Mouse (Mus musculus): ENCODE data around the gene Stx6.

The Stx6 gene

DNA sequence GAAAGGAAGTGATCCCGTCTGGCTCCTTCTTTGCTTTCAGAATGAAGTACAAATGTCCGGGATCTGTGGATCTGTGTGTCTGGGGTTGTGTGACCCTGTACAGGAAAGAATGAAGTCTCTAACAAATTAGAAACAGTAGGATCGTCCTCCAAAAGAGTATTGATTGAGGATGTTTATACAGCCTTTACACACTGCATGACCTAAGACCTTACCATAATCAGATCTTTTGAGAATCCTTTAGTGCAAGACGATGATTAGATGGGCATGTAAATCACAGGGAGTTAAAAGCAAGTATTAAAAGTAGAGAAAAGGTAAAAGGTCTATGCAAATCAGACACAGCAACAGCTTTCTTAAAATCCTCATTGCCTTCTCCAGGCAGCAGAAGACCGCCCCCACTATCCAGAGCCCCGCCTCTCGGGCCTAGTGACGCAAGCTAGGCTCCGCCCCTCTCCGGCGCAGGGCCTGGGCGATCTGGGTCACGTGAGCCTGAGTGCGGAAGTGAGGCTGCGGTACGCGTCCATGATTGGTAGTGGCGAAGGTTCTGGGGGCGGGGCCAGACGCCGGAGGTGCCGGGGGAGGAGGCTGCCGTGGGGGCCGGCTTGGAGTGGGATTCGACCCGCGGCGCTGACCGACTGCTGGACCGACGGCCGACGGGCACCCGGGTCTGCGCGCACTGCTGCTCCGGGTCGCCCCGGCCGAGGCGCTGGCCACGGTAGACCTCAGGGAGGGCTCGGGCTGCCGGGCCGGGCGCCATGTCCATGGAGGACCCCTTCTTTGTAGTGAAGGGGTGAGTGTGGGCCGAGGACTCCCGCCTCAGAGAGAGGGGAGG lies at the start of gene Stx6:
Gene Stx6 (plus strand): TSS at position 575 of the 829 bp plus-strand sequence.
- peak; percentile 92 for DNase-seq (ENCODE audit: low read depth, low spot score)

DNA sequence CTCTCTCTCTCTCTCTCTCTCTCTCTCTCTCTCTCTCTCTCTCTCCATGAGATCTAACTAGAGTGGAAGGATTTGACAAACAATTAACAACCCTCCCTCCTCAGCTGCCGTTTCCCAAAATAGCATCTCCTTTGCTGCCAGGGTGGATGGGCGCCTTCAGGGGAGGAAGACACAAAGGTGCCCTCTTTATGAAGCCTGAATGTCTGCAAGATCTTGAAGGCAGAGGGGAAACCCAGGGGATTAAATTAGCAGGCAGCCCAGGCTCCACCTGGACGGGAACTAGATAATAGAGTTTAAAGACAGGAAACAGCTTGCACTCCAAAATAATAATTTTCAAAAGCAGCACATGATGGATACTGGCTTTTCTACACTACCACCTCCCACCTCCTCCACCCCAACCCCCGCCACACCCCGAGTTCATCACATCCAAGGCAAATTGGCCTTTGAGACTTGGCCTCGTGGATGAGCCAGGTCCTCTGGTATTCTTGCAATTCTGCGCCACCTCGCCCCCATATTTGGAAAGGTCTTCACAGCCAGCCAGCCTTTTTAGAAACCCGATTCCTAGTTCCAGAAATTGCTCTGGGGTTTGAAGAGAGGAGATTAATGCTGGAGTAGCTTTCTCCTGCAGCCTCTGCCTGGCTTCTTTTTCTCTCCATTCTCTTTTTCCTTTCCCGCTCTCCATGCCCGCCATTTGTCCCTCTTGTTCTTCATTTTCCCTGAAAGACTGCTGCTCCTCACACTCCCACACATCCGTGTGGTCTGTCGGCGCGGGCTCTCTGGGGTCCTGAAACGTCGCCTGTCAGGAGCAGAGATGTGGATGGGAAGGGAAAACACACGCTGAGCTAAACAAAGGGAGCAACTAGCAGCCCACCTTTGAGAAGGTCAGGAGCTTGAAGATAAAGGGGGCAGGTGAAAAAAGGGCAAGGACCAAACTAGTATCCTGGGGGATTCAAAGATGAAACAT lies 48.8 kb upstream of the Stx6 start:
- no peak for DNase-seq (ENCODE audit: low read depth, low spot score)

DNA sequence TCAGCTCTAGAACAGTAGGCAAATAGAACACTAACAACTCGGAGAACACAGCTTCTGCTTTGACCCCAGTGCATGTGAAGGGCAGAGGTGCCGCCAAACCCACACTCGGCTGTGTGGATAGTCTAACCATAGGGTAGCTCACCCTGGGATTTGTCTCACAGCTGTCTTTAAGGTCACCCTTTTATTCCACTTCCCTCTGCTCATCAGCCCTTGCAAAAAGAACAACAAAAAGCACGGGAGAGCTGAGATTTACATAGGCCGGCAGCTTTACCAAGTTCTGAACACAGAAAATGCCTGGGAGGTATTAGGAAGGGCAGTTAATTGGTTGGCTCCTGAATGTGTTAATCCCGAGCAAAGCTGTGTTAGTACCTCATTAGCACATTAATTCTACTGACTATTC lies 47.0 kb upstream of the Stx6 start:
- no peak for DNase-seq (ENCODE audit: low read depth, low spot score)

DNA sequence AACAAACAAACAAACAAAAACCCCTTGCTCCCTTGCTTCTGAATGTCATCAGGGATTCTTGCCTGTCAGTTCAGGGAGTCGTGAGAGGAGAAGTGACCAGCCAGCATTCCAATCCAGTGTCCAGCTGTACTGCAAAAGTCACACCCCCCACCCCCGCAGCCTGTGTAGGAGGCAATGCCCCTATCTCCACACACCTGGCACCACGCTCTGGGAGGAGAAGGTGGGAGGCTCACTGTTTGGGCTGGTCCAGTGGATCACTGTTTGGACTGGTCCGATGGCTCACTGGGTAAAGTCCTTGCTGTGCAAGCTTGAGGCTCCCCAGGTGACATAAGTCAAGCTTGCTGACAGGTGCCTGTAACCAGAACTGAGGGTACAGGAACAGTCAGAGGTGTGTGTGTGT lies 46.4 kb upstream of the Stx6 start:
- no peak for DNase-seq (ENCODE audit: low read depth, low spot score)

DNA sequence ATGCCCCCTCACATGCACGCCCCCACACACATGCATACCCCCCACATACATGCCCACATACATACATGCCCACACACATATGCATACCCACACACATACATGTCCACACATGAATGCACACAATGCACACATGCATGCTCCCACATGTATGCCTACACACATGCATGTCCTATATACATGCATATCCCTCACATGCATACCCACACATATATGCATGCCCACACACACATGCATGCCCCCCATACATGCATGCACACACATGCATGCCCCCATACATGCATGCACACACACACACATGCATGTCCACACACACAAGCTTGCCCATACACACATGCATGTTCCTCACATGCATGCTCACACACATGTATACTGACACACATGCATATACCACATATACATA lies 45.6 kb upstream of the Stx6 start:
- DNase-seq (ENCODE audit: low read depth, low spot score): no peak

DNA sequence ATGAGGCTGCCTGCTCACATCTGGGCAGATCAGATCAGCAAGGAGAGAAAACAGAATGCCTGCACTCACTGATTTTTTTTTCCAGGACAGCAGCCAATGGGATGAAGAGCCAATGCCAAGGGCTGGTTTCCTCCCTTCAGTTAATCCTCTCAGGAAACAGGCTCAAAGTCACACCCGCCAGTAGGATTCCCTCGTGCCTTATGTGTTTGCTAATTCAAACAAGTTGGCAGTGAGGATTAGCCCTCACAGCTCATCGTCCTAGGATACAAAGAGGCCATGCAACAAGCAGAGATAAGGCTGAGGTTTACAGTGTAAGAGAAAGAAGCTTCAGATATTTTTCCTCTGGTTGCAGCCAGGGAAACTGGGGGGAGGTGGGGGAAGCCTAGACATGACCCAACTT lies 44.6 kb upstream of the Stx6 start:
- no peak for DNase-seq (ENCODE audit: low read depth, low spot score)

DNA sequence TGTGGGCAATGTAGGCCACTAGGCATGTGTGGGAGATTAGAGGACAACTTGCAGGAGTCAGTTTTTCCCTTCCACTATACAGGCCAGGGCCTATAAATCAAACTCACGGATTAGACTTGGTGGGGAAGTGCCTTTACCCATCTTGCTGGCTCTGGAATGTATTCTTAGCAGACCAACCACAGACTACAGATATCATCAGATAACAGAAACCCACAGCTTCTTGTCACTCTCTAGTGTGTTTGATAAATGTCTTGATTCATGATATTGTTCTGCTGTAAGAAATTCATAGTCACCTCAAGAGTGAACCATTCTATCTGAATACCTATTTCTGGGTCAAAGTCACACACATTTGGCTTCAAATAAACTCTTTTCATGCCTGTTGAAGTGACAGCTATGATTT lies 38.8 kb upstream of the Stx6 start:
- DNase-seq (ENCODE audit: low read depth, low spot score): no peak

DNA sequence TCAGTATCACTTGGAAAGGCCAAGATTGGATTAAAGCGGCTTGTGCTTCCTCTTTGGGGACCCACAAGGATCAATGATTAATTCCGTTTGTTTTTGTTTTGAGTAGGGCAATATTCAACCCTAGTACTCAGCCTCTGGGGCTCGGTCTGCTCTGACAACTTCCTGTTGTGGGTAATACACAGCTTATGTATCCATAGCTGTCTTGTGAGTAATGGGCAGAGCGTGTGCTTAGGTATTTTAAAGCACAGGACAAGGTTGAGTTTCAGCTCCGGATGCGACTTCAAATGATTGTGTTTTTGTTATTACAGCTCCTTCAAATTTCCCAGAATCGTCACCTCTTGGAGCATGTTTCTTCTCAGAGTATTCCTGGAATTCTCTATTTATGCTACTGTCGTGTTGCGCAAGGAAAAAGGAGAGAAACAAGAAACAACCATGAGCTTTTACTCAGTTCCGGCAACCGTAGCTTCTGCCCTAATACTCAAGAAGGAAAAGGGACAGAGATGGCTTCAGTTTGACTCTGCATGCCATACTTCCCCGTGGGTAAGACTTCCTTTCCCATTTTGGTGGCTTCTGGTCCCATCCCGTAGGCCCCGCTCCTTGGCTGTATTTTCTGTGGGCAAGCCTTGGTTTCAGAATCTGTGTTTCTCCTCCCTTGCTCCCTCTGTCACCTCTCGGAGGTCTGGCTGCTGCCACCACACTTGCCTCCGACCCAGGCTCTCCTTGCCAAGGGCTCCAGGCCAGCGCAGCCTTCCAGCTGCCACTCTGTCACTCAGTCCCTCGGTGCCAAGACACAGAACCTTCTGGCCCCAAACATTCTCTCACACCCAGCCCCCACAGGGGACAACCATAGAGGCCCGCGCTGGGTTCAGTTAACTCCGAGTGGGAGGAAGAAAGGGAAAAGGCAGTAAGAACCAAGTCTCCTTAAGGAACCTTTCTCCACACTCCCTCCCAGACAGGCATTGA lies 36.3 kb upstream of the Stx6 start:
- DNase-seq (ENCODE audit: low read depth, low spot score): no peak

DNA sequence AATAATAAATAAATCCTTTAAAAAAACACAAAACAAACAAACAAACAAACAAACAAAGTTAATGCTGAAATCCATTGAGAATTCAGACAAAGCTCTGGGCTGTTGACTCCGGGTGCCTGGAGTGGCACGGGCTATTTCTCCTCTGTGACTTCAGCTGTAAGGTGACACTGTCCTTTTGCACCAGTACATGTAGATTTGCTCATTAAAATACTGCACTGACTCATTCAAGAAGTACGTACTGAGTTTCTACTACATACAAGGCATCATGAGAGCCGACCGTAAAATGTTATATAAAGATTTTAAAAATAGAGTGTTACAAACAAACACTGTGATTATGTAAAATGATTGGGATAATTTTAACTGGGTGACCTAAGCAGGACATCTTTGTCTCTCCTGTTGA lies 34.1 kb upstream of the Stx6 start:
- no peak for DNase-seq (ENCODE audit: low read depth, low spot score)

DNA sequence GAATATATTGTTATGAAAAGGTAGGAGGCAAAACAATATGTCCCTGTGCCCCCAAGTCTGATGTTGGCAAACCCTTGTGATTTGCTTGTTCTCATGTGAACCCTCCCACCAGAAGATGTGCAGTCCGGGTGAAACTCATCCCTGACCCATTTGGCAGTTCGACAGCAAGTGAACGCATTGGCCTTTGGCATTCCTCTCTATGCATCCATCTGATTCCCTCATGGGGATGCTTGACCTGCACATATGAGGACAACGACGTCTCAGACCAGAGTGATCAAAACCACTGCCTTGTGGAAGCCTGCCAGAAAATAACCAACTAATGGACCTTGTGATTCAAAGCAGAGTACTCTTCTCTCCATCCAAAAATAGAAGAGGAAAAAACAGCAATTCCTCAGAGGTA lies 31.8 kb upstream of the Stx6 start:
- no peak for DNase-seq (ENCODE audit: low read depth, low spot score)

DNA sequence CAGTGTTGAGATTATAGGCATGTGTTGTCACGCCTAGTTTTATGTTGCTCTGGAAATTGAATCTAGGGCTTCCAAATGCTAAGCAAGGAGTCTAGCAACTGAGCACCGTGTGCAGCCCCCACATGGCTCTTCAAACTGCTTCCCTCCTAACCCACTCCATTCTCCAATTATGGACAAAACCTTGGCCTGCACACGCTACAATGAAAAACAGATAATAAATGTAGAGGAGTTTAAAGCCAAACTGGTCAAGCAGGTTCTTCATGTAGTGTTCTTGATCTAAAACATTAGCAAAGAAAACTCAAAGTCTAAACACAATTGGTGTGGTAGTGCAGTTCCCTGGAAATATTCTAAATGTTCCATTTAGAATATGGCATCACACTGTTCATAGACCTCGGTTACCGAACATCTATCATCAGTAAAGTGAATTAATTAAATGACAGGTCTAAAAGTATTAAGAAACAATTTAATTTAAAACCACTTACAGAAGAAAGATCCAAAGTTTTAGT lies 31.0 kb upstream of the Stx6 start:
- no peak for DNase-seq (ENCODE audit: low read depth, low spot score)

DNA sequence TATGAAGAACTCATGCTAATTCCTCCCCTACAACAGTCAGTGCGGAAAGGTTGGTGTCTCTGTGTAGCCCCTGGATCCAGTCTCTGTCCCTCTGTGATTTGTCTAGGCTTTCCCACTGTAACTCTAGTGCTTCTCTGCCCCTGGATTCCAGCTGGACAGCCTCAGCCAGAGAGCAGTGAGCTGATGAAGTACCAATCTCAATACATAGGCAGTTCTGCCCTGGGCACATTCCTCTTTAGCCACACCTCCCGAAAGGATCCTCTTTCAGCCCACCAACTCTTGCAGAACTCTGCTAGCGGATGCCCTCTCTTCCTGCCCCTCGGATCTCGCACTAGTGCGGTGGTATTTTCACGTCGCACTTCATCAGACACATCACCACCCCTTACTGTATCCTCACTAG lies 23.6 kb upstream of the Stx6 start:
- DNase-seq (ENCODE audit: low read depth, low spot score): no peak

DNA sequence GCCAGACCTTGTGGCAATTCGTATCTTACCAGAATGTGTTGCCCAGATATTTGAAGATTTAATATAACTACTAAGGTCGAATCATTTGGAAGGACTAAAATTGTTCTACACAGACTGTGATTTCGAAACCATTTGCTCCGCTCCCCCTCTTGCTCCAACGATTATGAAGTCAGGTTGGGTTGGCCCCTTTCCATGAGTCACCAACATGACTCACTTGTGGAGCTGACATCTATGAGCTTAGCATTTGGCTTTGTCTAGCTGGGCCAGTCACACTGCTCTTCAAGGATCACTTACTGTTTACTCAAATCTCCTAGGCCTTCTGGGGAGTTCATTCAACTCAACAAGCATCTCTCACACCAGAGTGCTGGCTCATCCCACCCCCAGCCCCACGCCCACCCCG lies 19.7 kb upstream of the Stx6 start:
- no peak for DNase-seq (ENCODE audit: low read depth, low spot score)

DNA sequence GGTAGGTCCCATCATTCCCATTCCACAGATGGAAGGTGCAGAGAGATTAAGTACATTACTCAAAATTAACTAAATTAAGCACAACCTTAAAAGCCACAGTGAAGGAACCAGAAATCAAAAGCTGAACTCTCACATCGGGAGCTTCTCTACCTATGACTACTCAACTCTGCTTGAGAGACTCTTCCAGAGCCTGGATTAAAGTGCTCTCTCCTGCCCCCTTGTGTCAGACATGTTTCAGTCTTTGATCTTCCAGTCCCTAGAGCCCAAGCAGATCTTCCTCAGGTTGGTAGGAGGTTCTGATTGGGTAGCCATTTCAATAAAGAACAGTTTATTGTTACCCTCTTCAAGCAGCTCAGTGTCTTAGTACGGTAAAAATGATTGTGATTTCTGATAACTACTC lies 18.4 kb upstream of the Stx6 start:
- peak; percentile 51 for DNase-seq (ENCODE audit: low read depth, low spot score)

DNA sequence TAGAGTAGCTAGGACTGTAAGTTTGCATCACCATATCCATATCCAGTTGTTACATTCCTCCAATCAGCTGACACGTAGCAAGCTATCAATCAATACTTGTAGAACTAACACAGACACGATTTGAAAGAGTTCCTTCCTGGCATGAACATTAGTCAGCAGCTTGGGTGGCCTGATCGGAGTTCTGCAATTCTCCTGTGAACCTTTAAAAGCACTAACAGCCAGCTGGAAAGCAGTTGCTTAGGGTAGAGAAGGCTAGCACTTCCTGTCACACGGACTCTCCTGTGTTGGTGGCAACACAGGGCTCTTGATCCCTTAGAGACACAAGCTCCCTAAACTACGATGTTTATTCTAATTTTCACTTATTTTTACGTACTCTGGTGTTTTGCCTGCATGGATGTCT lies 12.9 kb upstream of the Stx6 start:
- DNase-seq (ENCODE audit: low read depth, low spot score): no peak

DNA sequence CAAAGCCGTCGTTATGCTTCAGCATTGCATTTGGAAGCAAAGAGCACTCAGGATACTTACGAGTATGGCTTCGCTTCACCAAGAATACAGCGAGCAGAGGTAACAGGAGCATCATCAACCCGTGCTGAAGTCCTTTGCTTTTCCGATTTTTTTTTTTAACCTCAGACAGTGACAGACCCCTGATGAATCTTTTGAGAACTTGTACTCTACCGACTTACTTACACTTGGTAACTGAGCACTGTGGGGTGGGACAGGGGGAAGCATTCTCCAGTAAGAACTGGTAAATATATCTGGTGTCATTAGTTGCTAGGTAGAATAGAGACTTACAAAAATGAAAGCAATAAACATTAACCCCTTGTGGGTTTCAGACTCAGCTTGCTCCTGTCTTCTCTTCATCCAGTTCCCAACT lies 11.9 kb upstream of the Stx6 start, which contains the start of gene Mr1:
Gene Mr1 (minus strand): TSS at position 243 of the 409 bp plus-strand sequence.
- DNase-seq (ENCODE audit: low read depth, low spot score): no peak

DNA sequence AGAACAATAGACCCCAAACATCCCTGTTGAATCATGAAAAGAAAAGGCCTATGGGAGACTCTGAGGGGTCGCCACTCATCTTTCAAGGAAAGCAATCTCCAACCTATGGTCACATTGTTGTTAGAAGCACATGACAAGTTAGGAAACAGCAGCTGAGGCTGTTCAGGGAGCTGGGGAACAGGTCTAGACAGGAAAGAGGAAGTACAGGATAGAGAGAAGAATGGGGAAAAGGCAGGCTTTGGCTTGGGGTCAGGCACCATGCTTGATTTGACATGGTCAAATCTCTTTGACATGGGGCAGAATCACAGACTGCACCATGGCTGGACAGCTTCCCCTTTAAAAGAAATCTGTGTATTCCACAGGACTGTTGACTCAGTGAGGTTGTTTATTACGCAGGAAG lies 11.3 kb upstream of the Stx6 start:
- no peak for DNase-seq (ENCODE audit: low read depth, low spot score)

DNA sequence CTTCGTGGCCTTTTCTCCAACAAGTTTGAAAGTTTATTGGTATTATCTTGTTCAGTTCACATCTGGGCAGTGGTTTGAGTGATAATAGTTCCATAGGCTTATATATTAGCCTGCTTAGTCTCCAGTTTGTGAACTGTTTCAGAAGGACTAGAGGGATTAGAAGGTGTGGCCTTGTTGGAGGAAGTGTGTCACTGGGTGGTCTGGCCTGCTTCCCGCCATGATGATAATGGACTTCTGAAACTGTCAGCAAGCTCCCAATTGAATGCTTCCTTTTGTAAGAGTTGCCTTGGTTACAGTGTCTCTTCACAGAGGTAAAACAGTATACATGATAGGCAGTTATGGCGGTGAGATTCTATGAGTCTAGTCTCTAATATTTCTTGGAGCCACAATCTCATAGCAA lies 9.1 kb upstream of the Stx6 start:
- no peak for DNase-seq (ENCODE audit: low read depth, low spot score)

DNA sequence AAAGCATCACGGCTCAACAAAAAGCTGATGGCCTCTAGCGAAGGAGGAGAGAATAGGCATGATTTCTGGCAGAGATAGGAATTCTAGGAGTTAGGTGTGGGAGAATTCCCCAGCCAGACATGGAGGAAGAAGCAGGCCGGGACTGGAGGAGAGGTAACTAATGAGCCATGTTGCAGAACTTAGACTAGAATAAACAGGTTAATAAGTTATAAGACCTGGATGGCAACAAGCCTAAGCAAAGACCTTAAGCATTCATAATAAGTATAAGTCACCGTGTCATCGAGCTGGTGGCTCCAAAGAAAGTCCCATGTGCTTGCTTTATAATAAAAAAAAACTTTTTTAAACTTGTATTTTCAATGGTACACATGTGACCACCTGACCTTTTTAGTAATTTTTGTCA lies 7.7 kb upstream of the Stx6 start:
- no peak for DNase-seq (ENCODE audit: low read depth, low spot score)

DNA sequence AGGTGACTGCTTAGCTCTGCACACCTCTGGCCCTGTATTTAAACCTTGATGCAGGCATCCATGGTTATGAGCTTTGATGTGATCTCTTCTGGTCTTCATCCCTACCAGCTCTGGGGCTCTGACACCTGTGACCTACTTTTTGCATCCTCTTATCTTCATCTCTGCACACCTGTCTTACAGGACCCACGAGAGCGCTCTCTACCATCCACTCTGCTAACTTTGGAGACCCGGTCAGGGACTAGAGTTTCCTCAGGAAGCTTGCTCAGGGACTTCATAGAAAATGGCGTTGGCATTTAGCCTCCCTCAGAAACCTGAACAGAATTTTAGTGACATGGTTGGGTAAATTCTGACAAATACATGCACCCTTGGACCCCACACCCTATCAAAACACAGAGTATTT lies 4.6 kb upstream of the Stx6 start:
- DNase-seq (ENCODE audit: low read depth, low spot score): no peak

DNA sequence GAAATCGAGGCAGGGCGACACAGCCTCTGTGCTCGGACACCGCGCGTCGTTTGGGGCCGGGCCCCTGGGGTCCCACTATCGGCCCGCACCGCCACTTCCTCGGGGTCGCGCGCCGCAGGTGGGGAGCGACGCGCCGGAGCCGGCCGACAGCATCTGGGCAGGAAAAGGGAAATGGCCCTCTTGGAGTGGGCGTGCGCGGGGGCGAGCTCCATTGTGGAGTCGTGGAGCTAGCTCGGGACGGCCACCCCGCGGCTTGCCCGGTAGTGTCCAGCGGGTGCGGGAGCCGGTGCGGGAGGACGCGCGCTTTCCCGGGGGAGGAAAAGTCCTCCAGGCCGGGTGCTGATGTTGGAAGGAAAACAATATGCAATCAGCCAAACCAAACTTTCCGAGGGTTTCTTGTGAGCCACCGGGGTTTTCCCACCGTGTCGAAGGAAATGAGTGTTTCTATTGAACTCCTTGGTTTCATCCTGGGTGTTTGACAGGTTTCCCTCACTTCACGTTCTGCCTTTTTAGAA lies 512 bp downstream of the Stx6 start:
- no peak for DNase-seq (ENCODE audit: low read depth, low spot score)

Data from c-Kit-negative CD71-positive TER-119-positive erythroid progenitor cells, embryonic 14.5 days (primary cell).